Mouse (Mus musculus): ENCODE data around the gene Rps25. TPM values are rescaled to one million over a fixed set of nuclear protein-coding genes. Genes with fewer than 3 reads are reported as not detected.
A peak's percentile ranks its signal among the peaks of the same experiment; 100 is the strongest.
"Not testable (repeated sequence)": the region's sequence is repeated elsewhere in the genome, so short reads cannot be mapped to it uniquely, and the experiment has no call there.

Gene Rps25
- polyA plus RNA-seq, 1 experiment from 2014 or later: 1,284 TPM

DNA sequence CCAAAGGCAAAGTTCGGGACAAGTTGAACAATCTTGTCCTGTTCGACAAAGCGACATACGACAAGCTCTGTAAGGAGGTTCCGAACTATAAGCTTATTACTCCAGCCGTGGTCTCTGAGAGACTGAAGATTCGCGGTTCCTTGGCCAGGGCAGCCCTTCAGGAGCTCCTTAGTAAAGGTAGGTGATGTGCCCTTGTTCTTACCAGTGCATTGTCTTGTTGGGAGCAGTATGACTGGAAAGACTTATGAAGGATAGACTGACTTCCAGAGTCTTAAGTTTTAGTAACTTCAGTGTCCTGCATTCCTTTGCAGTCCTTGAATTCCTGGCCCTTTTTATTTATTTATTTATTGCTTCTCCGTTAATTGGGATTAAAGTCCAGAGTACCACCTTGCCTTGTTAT lies 1.8 kb downstream of the Rps25 start:
- H3K36me3 ChIP-seq: peaks cover 61% of the 10 kb centered on the region
- not testable (repeated sequence) for ATAC-seq (ENCODE audit: low FRiP score, low read depth); H3K9ac ChIP-seq; H3K27ac ChIP-seq; H3K27me3 ChIP-seq (replicated peaks); H3K9me3 ChIP-seq
- peaks cover 11% of the 10 kb centered on the region for H3K4me1 ChIP-seq
- H3K4me2 ChIP-seq (replicated peaks): peak overlapping the region; percentile 86
- 83% methylated on average over 9 of the region's 9 CpGs for WGBS
- peak overlapping the region; percentile 72 for H3K4me3 ChIP-seq

DNA sequence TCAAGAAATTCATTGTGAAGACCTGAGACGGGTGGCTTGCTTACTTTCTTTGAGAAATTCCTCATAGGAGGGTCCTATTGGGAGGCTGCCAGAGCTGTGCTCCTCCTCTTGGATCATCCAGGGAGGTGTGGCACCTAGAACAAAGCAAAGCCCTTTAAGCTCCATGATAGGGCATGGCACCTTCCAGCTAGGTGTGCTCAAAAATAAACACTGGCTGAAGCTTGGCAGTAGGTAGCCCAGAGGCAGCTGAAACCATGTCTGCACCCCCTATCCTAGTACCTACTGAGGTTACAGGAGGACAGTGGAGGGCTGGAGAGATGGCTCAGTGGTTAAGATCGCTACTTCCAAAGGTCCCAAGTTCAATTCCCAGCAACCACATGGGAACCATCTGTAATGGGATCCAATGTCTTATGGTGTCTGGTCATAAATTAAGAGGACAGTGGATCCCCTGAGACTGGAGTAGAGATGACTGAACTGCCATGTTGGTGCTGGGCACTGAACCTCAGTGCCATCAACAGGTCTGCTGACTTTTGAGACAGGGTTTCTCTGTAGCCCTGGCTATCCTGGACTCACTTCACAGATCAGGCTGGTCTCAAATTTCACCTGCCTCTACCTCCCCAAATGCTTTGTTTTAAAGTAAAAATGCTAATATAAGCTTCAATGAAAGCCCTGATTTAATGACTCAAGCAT lies 3.9 kb downstream of the Rps25 start:
- ATAC-seq (ENCODE audit: low FRiP score, low read depth): no peak
- 87% methylated on average over 2 of the region's 2 CpGs for WGBS
- no peak overlapping the region for H3K9ac ChIP-seq
- no peaks in the 10 kb centered on the region for H3K9me3 ChIP-seq
- no peak overlapping the region for H3K4me2 ChIP-seq (replicated peaks)
- H3K4me3 ChIP-seq: no peak overlapping the region
- no peaks in the 10 kb centered on the region for H3K27me3 ChIP-seq (replicated peaks)
- H3K27ac ChIP-seq: no peak overlapping the region
- peaks cover 58% of the 10 kb centered on the region for H3K36me3 ChIP-seq
- H3K4me1 ChIP-seq: peaks cover 11% of the 10 kb centered on the region

DNA sequence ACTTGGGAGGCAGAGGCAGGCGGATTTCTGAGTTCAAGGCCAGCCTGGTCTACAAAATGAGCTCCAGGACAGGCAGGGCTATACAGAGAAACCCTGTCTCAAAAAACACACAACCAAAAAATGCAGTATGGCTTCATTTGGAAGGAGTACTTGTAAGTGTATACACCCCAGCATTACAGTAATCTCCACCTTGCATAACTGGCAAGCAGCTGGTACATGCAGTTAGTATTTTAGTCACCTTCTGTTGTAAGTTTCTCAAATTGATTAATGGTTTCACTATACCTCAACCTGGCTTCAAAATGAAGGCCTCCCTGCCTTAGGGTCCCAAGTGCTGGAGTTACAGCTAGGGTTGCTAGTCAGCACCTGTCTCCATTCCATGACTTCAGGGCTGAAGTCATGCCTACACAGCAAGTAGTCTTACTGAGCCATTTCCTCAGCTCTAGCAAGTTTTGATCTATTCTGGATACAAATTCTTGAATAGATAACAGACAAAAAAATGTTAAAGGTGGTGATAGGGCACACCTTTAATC lies 4.7 kb downstream of the Rps25 start:
- Histone ChIP-seq H3K36me3 (peaks cover 58% of the 10 kb centered on the region), H3K9ac (no peak overlapping the region), H3K27ac (no peak overlapping the region), H3K4me1 (peaks cover 8% of the 10 kb centered on the region), H3K9me3 (no peaks in the 10 kb centered on the region), H3K4me2 (replicated peaks) (no peak overlapping the region), H3K4me3 (no peak overlapping the region), H3K27me3 (replicated peaks) (no peaks in the 10 kb centered on the region)
- 86% methylated on average over 1 of the region's 1 CpGs for WGBS
- ATAC-seq (ENCODE audit: low FRiP score, low read depth): no peak

DNA sequence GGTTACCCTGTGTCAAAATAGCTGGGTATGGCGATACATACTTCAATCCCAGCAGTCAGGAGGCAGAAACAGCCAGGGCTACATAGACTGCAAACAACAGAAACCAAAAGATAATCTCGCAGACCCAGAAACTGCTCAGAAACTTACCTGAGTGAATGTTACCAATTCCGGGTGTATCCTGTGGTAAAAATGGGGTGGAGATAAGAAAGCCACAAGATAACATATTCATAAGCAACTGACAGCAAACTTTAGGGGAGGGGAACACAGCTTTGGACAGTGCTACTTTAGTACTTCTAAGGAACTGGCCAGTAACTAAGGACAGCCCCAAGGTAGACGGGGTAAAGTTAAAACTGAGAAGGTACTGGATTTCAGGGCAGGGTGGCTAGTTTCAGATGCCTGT lies 5.4 kb downstream of the Rps25 start:
- ATAC-seq (ENCODE audit: low FRiP score, low read depth): no peak
- WGBS: 89% methylated on average over 4 of the region's 4 CpGs
- H3K4me2 ChIP-seq (replicated peaks): no peak overlapping the region
- H3K36me3 ChIP-seq: peaks cover 58% of the 10 kb centered on the region
- H3K9me3 ChIP-seq: no peaks in the 10 kb centered on the region
- no peak overlapping the region for H3K27ac ChIP-seq
- no peaks in the 10 kb centered on the region for H3K27me3 ChIP-seq (replicated peaks)
- H3K4me3 ChIP-seq: no peak overlapping the region
- no peak overlapping the region for H3K9ac ChIP-seq
- H3K4me1 ChIP-seq: peaks cover 12% of the 10 kb centered on the region

DNA sequence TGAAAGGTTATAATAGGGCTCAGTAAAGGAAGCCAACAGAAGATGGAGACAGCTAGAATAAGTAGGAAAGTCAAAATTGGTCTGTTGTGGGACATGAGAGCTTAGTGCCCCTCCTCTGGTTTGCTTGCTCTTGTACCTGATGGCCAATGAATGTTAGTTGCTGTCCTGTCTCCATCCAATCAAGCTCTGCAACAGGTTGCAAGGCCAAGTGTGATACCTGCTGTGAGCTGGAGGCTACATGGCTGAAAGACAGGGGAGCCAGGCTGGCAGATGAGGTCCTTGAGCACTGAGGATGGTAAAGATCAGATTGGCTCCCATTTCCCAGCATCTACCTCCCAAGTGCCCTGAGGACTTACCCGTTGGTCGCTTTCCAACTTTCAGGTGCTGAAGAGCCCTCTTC lies 5.8 kb downstream of the Rps25 start:
- no peak for ATAC-seq (ENCODE audit: low FRiP score, low read depth)
- Histone ChIP-seq H3K4me3 (no peak overlapping the region), H3K9ac (no peak overlapping the region), H3K4me1 (peaks cover 16% of the 10 kb centered on the region), H3K27me3 (replicated peaks) (no peaks in the 10 kb centered on the region), H3K36me3 (peaks cover 58% of the 10 kb centered on the region), H3K4me2 (replicated peaks) (no peak overlapping the region), H3K9me3 (no peaks in the 10 kb centered on the region), H3K27ac (no peak overlapping the region)
- WGBS: 88% methylated on average over 2 of the region's 2 CpGs

DNA sequence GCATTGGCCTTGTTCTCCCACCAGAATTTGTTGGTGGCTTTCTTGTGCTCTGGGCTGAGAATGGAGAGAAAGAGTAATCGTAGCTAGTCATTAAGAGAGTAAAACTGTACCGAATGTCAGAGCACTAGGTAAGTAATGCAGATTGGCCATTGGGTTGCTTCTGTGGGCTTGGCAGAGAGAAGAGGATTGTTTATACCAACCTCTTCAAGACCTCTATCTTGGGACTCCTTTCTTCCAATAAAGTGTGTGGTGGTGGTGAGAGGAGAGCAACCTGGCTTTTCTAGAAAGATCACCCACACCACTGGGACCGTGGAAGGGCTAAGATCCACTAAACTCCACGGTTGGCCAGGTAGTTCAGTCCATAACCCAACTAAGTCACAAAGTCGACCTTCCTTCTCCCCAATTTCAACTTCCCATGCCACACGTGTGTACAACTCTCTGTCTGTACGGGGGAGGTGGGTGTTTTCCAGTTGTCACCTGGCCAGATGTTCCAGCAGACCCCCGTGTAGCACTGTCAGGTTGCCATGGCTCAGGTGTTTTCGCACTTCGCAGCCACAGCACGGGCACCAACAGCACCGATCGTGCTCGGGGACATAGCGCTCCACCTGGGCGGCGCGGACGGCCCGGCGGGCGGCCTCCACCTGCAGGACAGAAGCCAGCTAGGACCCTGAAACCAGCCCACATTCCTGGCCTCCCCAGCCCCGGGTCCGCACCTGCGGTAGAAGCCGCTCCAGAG lies 10.4 kb downstream of the Rps25 start:
- H3K36me3 ChIP-seq: peaks cover 24% of the 10 kb centered on the region
- peak overlapping the region; percentile 70 for H3K4me3 ChIP-seq
- no peaks in the 10 kb centered on the region for H3K27me3 ChIP-seq (replicated peaks)
- 9% methylated on average over 26 of the region's 26 CpGs for WGBS
- H3K27ac ChIP-seq: no peak overlapping the region
- H3K9me3 ChIP-seq: no peaks in the 10 kb centered on the region
- H3K9ac ChIP-seq: peak overlapping the region; percentile 77
- ATAC-seq (ENCODE audit: low FRiP score, low read depth): peak; percentile 54
- peaks cover 8% of the 10 kb centered on the region for H3K4me1 ChIP-seq
- H3K4me2 ChIP-seq (replicated peaks): peak overlapping the region; percentile 92

DNA sequence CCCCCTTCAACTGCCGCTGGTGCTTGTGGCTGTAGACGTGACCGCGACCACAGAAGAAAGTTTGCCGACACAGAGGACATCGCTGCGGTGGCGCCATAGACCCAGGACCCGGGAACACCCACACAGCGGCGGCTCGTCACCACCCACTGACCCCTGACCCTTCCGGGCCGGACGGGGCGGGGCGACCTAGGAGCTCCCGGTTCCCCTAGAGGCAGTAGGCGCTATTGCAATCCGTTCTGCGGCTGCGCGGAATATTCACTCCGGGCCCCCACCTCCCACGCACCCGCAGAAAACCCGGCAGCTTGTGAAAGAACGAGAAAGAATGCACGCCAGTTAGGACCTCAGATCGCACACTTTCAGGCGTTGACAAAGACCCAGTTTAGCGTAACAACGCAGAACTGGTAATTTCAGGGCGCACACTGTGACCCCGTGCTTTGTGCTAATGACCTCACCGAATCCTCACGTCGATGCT lies 11.0 kb downstream of the Rps25 start:
- Histone ChIP-seq H3K9ac (peak overlapping the region; percentile 77), H3K27me3 (replicated peaks) (no peaks in the 10 kb centered on the region), H3K27ac (peak overlapping the region; percentile 37; the same call in 1 of the 2 replicates), H3K4me1 (peaks cover 8% of the 10 kb centered on the region), H3K4me3 (peak overlapping the region; percentile 70), H3K36me3 (peaks cover 18% of the 10 kb centered on the region), H3K4me2 (replicated peaks) (peak overlapping the region; percentile 92), H3K9me3 (no peaks in the 10 kb centered on the region)
- peak; percentile 90 for ATAC-seq (ENCODE audit: low FRiP score, low read depth)
- under 1% methylated on average over 38 of the region's 38 CpGs for WGBS

DNA sequence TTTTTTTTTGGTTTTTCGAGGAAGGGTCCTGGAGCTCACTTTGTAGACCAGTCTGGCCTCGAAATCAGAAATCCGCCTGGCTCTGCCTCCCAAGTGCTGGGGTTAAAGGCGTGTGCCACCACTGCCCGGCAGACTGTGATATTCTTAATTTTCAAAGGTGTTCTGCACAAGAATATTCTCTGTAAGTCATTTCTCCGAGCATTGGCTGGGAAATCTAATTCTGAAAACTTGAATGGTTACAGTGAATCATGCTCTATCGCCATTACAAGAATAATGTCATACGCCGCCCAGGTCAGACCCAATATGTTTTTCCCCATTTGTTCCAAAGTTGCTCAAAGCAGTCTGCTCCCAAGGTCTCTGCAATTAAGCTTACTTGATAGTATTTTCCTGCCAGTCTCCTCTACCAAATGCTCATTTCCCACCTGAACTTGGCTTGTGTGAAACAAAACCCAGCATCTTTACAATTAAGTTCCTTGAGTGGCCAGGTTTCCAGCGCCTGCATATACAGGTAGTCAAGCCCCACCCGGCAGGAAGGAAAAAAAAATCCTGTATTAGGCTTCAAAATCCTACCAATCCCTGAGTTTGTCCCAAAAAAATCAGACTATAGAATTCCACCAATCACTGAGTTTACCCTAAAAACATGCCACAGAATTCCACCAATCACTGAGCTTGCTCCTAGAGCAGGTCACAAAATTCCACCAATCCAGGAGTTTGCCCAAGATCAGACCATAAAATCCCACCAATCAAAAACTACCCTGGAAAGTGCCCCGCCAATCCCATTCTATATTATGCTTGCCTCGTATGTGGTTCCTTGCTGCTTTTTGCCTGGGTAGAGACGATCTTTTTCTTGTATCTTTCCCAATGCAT lies 11.8 kb downstream of the Rps25 start, which contains the start of gene Ccdc84:
Gene Ccdc84, minus strand, starts transcription at position 51 of the 867 bp plus-strand sequence.
- no peaks in the 10 kb centered on the region for H3K9me3 ChIP-seq
- H3K27ac ChIP-seq: peak within 1 kb of the TSS; percentile 37; the same call in 1 of the 2 replicates
- H3K4me3 ChIP-seq: peak within 1 kb of the TSS; percentile 70
- H3K4me1 ChIP-seq: peaks cover 8% of the 10 kb centered on the region
- H3K4me2 ChIP-seq (replicated peaks): peak within 1 kb of the TSS; percentile 92
- H3K27me3 ChIP-seq (replicated peaks): no peaks in the 10 kb centered on the region
- no peak for ATAC-seq (ENCODE audit: low FRiP score, low read depth)
- peaks cover 12% of the 10 kb centered on the region for H3K36me3 ChIP-seq
- peak within 1 kb of the TSS; percentile 77 for H3K9ac ChIP-seq
- WGBS: 83% methylated on average over 14 of the region's 14 CpGs

DNA sequence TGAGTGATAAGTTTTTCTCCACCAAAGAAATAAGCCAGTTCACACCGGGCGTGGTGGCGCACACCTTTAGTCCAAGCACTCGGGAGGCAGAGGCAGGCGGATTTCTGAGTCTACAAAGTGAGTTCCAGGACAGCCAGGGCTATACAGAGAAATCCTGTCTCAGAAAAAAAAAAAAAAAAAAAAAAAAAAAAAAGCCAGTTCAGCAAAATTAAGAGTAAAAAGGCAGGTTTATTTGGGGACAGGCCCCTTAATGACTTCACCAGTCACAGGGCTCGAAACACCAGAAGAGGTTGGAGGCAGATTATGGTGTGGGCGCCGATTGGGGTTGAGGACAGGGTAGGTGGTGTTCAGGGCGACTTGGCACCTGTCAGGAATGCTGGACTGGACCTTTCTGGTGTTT lies 12.8 kb downstream of the Rps25 start:
- 93% methylated on average over 9 of the region's 9 CpGs for WGBS
- not testable (repeated sequence) for H3K4me2 ChIP-seq (replicated peaks); H3K4me1 ChIP-seq; H3K27me3 ChIP-seq (replicated peaks); H3K9ac ChIP-seq; ATAC-seq (ENCODE audit: low FRiP score, low read depth); H3K36me3 ChIP-seq; H3K27ac ChIP-seq; H3K4me3 ChIP-seq; H3K9me3 ChIP-seq

DNA sequence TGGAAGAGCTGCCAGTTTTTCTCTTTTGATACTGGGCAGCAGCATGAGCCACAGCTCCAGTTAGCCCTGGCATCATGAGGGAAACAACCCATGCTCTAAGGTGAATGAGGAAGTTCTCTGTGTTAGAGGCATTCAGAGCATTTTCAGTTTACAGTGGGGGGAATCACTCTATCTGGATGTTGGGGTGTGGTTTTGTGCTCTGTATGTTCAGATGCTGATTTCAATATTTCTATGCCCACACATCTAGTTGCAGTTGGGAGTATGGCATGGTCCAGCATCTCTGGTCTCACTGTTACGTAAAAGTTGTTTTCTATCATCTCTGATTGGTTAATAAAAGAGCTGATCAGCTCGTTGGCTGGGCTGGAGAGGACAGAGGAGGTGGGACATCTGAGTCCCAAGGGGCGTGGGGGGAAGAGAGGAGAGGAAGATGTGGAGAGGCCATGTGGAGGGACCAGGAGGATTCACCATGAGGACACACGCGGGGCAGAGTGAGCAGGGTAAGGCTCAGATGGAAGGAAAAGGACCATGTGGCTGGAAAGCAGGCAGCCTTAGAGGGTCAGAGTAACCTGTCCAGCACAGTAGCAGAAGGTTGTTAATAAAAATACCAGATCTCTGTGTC lies 13.4 kb downstream of the Rps25 start:
- no peak overlapping the region for H3K9ac ChIP-seq
- H3K9me3 ChIP-seq: no peaks in the 10 kb centered on the region
- no peak overlapping the region for H3K4me3 ChIP-seq
- H3K4me2 ChIP-seq (replicated peaks): no peak overlapping the region
- H3K27me3 ChIP-seq (replicated peaks): no peaks in the 10 kb centered on the region
- WGBS: 86% methylated on average over 5 of the region's 5 CpGs
- H3K36me3 ChIP-seq: no peaks in the 10 kb centered on the region
- ATAC-seq (ENCODE audit: low FRiP score, low read depth): no peak
- peaks cover 8% of the 10 kb centered on the region for H3K4me1 ChIP-seq
- no peak overlapping the region for H3K27ac ChIP-seq

DNA sequence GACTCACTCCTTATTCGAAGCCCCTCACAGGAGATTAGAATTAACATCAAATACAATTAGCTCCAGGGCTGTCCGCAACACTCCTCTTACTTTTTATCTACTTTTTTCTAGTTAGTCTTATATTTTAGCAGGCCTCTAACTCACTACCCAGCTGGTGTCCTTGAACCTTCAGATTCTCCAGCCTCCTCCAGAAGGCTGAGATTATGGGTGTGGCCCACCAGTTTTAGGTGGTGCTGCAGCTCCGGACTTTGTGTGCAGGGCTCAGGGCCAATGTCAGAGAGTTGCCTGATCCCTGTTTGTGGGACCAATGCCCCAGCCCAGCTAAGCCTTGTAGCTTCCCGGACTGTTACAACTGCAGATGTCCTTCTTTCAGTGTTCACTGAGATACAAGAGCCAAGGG lies 16.6 kb downstream of the Rps25 start:
- H3K36me3 ChIP-seq: no peaks in the 10 kb centered on the region
- no peaks in the 10 kb centered on the region for H3K9me3 ChIP-seq
- H3K27ac ChIP-seq: no peak overlapping the region
- ATAC-seq (ENCODE audit: low FRiP score, low read depth): no peak
- H3K27me3 ChIP-seq (replicated peaks): no peaks in the 10 kb centered on the region
- no peaks in the 10 kb centered on the region for H3K4me1 ChIP-seq
- WGBS: 92% methylated on average over 4 of the region's 4 CpGs
- H3K9ac ChIP-seq: no peak overlapping the region
- H3K4me2 ChIP-seq (replicated peaks): no peak overlapping the region
- H3K4me3 ChIP-seq: no peak overlapping the region

Measured in neural tube, embryonic 12.5 days (tissue).